Mouse (Mus musculus) heart, postnatal 25 days (tissue): ENCODE results near the gene Pea15a. TPM values are rescaled to one million over a fixed set of nuclear protein-coding genes. Genes with fewer than 3 reads are reported as not detected.
A peak's percentile ranks its signal among the peaks of the same experiment; 100 is the strongest.

Experiments
- DNase-seq: peaks from one replicate; pipeline ENCODE4 v3.0.0; 2022; ENCODE audit warnings: low spot score
- intact Hi-C: fragments of 180-260 bp; cut with DNase I; formaldehyde crosslinking; loops from one replicate; pipeline ENCODE4 v1.15.1; 2025
- total RNA-seq, 2 experiments: library from RNA; stranded (reverse); gene quantifications; 2 replicates each; pipeline ENCODE4 v1.2.3; 2021

The Pea15a gene
- total RNA-seq, 2 experiments from 2014 or later: 65.8 to 70.5 TPM

DNA sequence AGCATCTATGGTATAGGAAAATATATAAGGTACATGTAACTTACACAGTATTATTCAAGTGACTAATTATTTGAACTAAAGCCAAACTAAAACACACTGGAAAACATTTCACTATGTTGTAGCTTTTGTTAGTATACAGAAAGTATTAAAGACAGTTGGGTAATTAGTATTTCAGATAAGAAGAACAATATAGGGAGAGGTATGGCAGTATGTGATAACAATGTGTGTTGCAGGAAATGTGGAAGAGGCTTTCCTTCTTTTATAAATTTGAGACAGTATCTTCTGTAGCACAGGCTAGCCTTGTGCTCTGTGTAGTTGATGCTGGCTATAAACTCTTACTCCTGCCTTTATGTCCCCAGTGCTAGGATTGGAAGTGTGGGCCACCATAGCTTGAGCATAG is 22.7 kb downstream of the Pea15a start:
- no peak for DNase-seq
- intact Hi-C loops: no loop called here

DNA sequence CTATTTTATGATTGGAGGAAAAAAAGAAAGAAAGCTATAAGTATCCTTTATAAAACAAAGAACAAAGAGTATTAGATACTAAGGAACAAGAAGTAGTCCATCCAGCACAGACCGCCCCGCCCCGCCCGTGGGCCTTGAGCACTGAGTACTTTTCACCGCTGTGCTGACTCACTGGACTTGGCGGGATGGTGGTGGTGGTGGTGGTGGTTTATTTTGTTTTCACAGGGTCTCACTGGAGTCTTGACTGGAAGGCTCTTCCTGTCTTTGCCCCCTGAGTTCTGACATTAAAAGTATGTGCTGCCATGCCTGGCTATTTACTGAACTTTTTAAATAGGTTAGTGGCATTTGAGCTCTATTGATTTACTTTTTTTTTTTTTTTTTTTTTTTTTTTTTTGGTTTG is 23.5 kb downstream of the Pea15a start:
- DNase-seq: no peak
- intact Hi-C loops: no loop called here

DNA sequence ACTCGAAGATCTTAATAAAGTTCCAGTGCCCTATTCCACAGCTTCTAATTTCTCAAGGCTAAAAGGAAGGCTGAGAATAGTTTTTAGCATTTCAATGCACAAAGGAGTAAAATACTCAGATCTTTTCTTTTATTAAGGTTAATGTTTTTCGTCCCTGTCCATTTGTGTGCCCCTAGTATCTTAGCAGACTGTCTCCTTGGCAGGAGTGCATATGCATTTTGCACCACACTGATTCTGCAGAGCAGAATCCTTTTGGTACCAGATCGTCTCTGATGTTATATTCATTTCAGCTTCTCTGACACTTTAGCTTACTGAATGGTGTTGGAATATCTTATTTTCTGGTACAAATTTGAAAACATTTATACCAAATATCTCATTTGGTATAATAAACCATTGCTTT is 24.8 kb downstream of the Pea15a start:
- intact Hi-C loops: no loop called here

DNA sequence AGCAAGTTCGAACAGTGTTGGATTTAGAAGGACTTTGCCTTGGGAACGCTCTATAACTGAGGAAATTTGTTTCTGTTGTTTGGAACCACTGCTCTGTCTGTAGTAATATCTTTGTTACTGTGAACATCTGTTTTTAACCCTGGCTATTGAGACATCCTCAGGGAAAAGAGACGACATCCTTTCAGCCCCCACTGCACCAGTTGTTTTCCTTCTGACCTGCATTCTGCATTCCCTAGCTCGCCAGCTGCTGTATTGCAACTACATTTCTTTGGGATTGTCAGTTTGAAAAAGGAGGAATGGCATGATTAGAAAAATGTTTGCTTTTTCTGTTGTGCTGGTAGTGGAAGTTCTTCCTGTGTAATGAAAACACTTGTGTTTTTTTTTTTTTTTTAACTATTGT is 25.7 kb downstream of the Pea15a start:
- intact Hi-C loops: no loop called here
- DNase-seq: no peak

More for the DNA sequence above, 24.8 kb downstream of the Pea15a start:
- DNase-seq: no peak

DNA sequence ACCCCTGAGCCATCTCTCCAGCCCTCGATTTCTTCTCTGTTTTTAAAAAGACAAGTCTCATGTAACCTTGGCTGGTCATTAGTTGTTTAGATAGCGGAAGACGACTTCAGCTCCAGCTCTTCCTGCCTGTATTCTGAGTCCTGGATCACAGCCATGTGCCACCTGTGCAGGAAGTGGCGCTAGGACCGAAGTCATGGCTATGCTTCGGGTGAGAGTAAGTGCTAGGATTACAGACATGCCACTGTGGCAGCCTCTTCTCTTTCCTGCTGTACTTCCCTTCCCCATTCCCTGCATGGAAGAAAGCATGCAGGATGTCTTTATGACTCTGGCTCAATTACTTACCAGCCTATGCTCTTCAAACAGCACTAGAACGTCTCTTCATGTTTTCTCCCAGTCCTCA is 27.5 kb downstream of the Pea15a start:
- intact Hi-C loops: no loop called here
- DNase-seq: no peak

DNA sequence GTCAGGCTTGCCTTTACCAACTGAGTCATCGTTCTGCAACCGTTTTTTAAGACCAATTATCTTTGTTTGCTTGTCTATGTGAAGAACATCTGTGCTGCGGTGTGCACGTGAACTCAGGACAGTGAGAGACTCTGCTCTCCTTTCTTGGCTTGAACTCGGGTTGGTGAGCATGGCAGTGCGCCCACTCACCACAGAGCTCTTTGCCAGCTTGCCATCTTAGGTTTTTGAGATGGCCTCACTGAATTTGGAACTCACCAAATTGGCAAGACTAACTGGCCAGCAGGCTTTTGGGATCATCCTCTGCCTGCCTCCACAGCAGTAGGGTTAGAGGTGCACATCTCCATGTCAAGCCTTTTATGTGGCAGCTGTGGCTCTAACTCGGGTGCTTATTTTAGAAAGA is 28.8 kb downstream of the Pea15a start:
- no peak for DNase-seq
- intact Hi-C loops: no loop called here

DNA sequence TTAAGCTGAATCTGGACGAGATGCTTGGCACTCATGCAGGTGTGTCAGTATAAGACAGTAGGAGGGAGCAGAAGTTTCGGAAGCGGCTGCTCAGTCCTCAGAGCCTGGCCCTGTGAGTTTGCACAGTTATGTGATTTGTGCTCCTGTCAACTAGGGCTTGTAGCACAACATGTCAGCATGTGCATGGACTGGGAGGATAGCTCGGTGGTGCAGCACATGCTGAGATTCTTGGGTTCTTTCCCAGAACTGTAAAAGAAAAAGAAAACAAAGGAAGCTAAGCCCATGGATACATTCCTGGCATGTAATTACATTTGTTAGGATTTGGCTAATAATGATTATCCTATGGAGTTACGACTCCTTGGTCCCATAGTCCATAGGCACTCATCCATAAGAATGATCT is 33.4 kb downstream of the Pea15a start:
- intact Hi-C loops: no loop called here
- DNase-seq: no peak

DNA sequence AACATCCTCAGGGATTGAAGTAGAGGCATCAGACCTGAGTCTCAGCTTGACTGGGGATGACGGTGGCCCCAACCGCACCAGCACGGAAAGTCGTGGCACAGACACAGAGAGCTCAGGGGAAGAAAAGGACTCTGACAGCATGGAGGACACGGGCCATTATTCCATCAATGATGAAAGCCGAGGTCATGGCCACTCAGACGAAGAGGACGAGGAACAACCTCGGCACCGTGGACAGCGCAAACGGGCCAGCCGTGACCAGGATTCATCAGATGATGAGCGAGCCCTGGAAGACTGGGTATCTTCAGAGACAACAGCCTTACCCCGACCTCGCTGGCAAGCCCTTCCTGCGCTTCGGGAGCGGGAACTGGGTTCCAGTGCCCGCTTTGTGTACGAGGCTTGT is 34.2 kb downstream of the Pea15a start:
- no peak for DNase-seq
- intact Hi-C loops: no loop called here

DNA sequence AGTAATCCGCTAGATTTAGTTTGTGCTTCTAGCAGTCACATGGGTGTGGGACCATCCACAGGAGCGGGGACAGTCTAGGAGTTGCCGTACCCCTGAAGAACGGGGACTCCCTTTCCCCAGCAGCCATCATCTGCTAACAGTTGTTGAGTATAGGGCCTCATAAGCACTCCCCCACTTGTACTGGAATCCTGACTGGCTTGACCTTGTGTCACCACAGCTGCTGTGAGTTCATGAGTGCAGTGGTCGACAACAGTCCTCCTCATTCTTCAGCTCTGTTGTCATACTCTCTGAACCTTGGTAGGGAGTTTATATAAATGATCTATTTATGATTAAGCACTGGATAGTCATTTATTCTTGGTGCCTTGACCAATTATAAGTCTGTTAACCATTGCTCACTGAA is 36.8 kb downstream of the Pea15a start:
- intact Hi-C loops: no loop called here
- no peak for DNase-seq

DNA sequence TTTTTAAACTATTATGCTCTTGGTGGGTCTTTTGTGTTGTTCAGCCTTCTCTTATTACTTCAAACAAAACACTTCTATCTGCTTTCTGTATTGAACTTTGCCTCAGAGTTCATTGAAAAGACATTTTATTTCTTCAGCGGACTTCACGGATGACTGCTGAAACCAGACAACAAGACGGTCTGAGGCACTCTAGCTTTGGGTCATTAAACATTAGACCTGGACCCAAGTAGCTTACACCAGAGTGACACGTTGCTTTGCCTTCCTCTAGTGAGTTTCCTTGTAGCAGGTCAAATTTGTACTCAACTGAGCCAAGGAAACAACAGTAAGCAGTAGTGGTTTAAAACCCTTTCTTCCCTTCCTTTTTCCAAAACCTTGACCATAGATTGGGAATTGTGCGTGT is 38.7 kb downstream of the Pea15a start:
- DNase-seq: no peak
- intact Hi-C loops: no loop called here

DNA sequence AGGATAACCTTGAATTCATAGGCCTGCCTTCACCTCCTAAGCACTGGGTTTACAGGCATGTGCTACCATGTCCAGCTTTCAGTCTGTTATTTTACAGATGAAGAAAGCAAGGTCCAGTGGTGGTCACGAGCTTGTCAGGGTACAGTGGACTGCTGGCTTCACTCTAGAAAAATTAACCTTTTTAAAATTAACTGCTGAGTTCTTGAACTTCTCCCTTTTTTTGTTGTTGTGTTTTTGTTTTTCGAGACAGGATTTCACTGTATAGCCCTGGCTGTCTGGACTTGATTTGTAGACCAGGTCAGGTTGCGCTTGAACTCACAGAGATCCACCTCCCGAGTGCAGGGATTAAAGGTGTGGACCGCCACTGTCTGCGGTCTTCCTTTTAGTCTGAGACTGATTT is 43.6 kb downstream of the Pea15a start:
- intact Hi-C loops: loop anchor here (1.0 to 2.0 kb wide), 3 partner anchors 51 to 146 kb away; no protein-coding TSS in a partner anchor
- no peak for DNase-seq

DNA sequence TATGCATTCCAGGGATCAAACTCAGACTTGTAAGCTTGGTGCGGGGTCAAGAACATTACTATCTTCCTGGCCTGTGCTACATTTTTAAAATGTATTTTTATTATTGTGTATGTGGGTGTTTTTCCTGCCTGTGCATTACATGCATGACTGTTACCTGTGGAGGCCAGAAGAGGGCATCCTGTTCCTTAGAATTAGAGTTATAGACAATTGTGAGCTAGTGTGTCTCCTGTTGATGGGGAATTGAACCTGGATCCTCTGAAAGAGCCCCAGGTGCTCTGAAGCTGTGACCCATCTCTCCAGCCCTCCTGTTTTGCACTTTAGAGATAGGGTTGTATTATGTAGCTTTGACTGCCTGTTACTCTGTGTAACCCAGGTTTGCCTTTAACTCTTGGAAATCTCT is 44.6 kb downstream of the Pea15a start:
- intact Hi-C loops: loop anchor here (1.0 to 2.0 kb wide), 2 partner anchors 52 to 83 kb away; no protein-coding TSS in a partner anchor

DNA sequence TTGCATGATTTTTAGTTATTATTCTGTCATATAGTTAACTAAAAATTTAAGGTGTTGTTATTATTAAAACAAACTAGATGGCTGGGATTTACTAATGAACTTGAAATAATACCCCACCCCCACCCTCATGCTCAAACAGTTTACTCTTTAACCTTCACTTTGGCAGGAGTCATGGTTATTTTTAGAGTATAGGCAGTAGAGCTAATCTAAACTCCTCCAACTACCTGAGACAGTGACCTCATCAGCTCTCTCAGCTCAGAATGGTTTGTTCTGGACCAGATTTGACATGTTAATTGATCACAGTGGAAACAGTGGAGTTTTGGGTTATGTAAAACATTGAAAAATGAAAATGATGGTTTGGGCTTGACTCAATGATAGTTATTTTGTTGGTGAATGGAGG is 46.1 kb downstream of the Pea15a start:
- intact Hi-C loops: no loop called here
- DNase-seq: no peak

More for the DNA sequence above, 44.6 kb downstream of the Pea15a start:
- no peak for DNase-seq

DNA sequence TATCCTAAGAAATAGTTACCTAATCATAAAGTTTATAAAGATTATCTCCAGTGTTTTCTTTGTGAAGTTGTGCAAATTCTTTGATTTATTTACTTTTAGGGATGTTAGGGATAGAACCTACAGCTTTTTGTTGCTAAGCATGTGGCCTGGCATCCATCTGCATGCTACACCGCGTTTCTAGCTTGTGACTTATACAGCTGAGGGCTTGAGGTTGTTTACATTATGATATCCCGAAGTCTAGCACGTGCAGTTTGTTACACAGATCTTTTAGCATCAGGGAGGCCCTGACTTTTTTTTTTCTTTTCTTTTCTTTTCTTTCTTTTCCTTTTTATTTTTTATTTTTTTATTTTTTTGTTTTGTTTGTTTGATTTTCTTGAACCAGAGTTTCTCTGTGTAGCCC is 46.6 kb downstream of the Pea15a start:
- DNase-seq: no peak
- intact Hi-C loops: no loop called here

DNA sequence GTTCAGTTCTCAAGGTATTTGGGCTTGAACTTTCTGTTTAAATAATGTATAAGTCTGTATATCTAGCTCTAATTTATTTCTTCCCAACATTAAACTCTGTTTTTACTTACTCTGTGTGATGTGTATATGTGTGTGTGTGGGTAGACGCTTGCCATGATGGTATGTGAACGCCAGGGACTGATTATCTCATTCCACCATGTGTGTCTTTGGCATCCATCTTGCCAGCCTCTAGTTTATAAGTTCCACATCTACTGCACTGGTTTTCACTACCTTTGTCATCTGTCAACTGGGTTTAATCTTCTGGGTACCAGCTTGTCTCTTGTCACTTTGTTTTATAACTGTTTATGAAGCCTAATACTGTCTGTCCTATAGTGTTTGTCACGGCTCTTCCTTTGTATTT is 51.1 kb downstream of the Pea15a start:
- intact Hi-C loops: no loop called here
- no peak for DNase-seq

DNA sequence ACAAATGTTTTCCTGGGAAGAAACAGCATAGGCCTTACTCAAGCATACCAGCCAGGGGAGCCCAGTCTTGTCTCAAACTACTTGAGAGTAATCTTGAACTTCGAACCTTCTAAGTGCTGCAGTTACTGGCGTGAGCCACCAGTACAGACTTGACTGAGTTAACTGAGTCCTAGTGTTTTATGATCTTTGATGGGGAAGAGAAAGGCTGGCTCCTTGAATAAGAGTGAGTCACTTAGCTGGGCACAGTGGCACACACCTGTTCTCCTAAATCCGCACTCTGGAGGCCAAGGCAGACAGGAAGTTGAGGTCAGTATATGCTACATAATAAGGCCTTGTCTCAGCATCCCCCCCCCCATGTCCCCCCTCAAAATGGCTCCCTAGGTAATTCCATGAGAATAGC is 52.1 kb downstream of the Pea15a start:
- intact Hi-C loops: no loop called here
- DNase-seq: no peak

DNA sequence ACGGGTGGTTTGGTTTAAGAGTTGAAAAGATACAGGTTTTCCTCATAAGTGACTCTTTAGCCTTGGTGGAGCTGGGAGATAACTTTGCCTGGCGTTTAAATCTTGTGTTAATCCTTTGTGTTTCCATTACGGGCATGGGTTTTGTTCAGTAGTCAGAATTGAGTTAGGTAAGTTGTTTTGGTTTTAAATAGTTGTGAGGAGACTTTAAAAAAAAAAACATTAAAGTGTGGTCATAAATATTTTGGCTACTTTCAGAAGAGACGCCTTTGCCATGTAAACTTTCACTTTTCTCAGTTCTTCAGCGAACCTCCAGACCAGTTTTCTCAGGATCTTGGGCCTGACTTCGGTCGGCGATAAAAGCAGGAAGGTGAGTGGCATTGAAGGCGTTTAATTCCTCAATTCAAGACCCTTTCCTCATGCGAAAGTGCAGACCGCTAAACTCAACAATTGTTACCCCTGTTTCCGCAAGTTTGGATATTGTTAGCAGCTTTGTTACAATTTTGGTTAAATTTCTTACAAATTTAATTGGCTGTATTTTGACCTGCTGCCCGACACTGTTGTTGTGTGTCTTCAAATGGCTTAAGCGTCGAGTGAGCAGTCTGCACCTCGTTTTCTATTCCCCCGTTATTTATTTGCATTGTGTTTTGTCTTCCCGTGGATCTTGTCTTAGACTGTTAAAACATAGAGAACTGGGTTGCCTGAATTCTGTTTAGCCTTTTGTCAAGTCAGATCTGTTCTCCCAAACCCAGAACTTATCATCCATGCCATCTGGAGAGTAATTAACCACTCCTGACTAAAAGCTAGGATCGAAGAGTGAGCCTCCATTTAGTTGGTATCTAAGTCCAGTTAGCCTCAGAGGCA is 57.4 kb downstream of the Pea15a start:
- no peak for DNase-seq

DNA sequence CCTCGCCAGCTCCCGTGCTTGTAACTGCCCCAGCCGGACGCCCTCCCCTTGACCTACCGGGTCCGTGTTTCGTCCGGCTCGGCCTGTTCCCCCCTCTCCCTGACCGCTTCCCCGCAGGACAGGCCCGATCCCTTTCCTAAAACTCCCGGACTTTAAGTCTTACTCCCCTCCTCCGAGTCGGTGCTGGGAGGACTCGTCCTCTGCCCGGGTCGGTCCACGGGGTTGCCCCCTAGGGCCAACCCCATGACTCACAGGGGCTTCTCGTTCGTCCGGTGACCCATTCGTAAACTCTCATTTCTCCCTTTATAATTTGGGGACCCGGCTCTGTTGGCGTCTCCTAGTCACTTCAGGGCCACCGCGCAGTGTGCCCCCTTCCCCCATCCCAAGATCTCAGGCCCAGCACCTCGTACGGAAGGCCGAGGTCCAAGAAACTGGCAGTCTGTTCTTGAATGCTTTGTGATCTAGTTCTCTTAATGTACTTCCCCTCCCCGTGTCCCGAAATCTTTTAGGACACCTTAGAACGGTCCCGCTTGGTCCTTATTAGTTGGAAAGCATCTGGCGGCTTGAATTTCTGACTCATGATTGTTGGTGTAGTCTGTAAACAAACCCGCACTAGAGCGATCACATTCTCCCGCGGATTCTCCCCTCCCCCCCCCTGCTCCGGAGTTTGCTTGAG is 58.2 kb downstream of the Pea15a start:
- intact Hi-C loops: loop anchor here (2.0 to 5.0 kb wide), 2 partner anchors 99 to 162 kb away; no protein-coding TSS in a partner anchor
- no peak for DNase-seq

More for the DNA sequence above, 57.4 kb downstream of the Pea15a start:
- intact Hi-C loops: loop anchor here (2.0 to 5.0 kb wide), 2 partner anchors 98 to 162 kb away; no protein-coding TSS in a partner anchor

DNA sequence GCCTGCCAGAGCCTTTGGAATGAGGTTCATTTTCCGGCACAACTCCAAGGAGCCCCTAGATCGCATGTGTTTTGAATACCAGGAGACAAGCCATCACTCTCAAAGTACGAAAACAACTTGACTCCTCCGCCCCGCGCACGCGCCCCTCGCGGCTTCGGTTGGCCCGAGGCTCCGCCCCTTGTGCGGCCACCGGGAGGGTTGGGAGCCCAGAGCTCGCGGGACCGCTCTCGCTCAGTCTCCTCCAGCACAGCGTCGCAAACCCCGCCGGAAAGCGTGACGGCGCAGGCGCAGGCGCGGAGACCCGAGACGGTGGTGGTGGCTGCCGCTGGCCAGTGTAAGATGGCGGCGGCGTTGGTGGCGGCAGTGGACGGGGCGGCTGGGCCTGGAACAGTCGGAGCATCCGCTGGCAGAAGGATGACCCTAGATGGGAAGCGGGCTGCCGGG is 58.7 kb downstream of the Pea15a start, which contains the start of gene Dcaf8:
TSS of gene Dcaf8 (plus strand) at position 250 of the 444 bp plus-strand sequence.
- intact Hi-C loops: loop anchor here (2.0 to 5.0 kb wide), 2 partner anchors 99 to 163 kb away; no protein-coding TSS in a partner anchor

More for the DNA sequence above, 58.7 kb downstream of the Pea15a start, which contains the start of gene Dcaf8:
- peak; percentile 98 for DNase-seq
